Mouse (Mus musculus): ENCODE measurements around the gene Abhd16a. TPM values are rescaled to one million over a fixed set of nuclear protein-coding genes. Genes with fewer than 3 reads are reported as not detected.

Gene Abhd16a
- polyA plus RNA-seq, 1 experiment from 2014 or later = 7.6 TPM

GRCm38 (mm10) chr17:35134801-35135590, 45.9 kb downstream of the Abhd16a start, which contains the start of gene Bag6:
TSS of gene Bag6 (plus strand) at chr17:35135178.

Other genes starting within 250 kb of the Abhd16a start
- 2.3 TPM for gene Skiv2l, start 239.1 kb upstream of the Abhd16a start, polyA plus RNA-seq (2014; fragmentation: Illumina TruSeq; extraction: RNeasy Lipid Tissue Mini Kit (QIAGEN cat#74804); ENCODE audit: low read depth, low replicate concordance)
- gene Nelfe, start 238.9 kb upstream of the Abhd16a start, polyA plus RNA-seq (2014; fragmentation: Illumina TruSeq; extraction: RNeasy Lipid Tissue Mini Kit (QIAGEN cat#74804); ENCODE audit: low read depth, low replicate concordance) = 1.4 TPM
- gene Cfb, start 226.7 kb upstream of the Abhd16a start, polyA plus RNA-seq (2014; fragmentation: Illumina TruSeq; extraction: RNeasy Lipid Tissue Mini Kit (QIAGEN cat#74804); ENCODE audit: low read depth, low replicate concordance) = 38.0 TPM
- 1.5 TPM for gene Zbtb12, start 209.8 kb upstream of the Abhd16a start, polyA plus RNA-seq (2014; fragmentation: Illumina TruSeq; extraction: RNeasy Lipid Tissue Mini Kit (QIAGEN cat#74804); ENCODE audit: low read depth, low replicate concordance)
- 16.3 TPM for gene Gm20547, start 207.2 kb upstream of the Abhd16a start, polyA plus RNA-seq (2014; fragmentation: Illumina TruSeq; extraction: RNeasy Lipid Tissue Mini Kit (QIAGEN cat#74804); ENCODE audit: low read depth, low replicate concordance)
- 7.3 TPM for gene C2, start 191.0 kb upstream of the Abhd16a start, polyA plus RNA-seq (2014; fragmentation: Illumina TruSeq; extraction: RNeasy Lipid Tissue Mini Kit (QIAGEN cat#74804); ENCODE audit: low read depth, low replicate concordance)
- 7.7 TPM for gene Ehmt2, start 190.8 kb upstream of the Abhd16a start, polyA plus RNA-seq (2014; fragmentation: Illumina TruSeq; extraction: RNeasy Lipid Tissue Mini Kit (QIAGEN cat#74804); ENCODE audit: low read depth, low replicate concordance)
- 8.2 TPM for gene Slc44a4, start 174.8 kb upstream of the Abhd16a start, polyA plus RNA-seq (2014; fragmentation: Illumina TruSeq; extraction: RNeasy Lipid Tissue Mini Kit (QIAGEN cat#74804); ENCODE audit: low read depth, low replicate concordance)
- gene Neu1, start 158.0 kb upstream of the Abhd16a start, polyA plus RNA-seq (2014; fragmentation: Illumina TruSeq; extraction: RNeasy Lipid Tissue Mini Kit (QIAGEN cat#74804); ENCODE audit: low read depth, low replicate concordance) = 25.6 TPM
- gene Hspa1b, start 130.0 kb upstream of the Abhd16a start, polyA plus RNA-seq (2014; fragmentation: Illumina TruSeq; extraction: RNeasy Lipid Tissue Mini Kit (QIAGEN cat#74804); ENCODE audit: low read depth, low replicate concordance) = 17.9 TPM
- gene Gm20481, start 119.4 kb upstream of the Abhd16a start, polyA plus RNA-seq (2014; fragmentation: Illumina TruSeq; extraction: RNeasy Lipid Tissue Mini Kit (QIAGEN cat#74804); ENCODE audit: low read depth, low replicate concordance) = not detected
- 8.4 TPM for gene Hspa1a, start 117.1 kb upstream of the Abhd16a start, polyA plus RNA-seq (2014; fragmentation: Illumina TruSeq; extraction: RNeasy Lipid Tissue Mini Kit (QIAGEN cat#74804); ENCODE audit: low read depth, low replicate concordance)
- gene Hspa1l, start 116.6 kb upstream of the Abhd16a start, polyA plus RNA-seq (2014; fragmentation: Illumina TruSeq; extraction: RNeasy Lipid Tissue Mini Kit (QIAGEN cat#74804); ENCODE audit: low read depth, low replicate concordance) = not detected
- gene Lsm2, start 107.4 kb upstream of the Abhd16a start, polyA plus RNA-seq (2014; fragmentation: Illumina TruSeq; extraction: RNeasy Lipid Tissue Mini Kit (QIAGEN cat#74804); ENCODE audit: low read depth, low replicate concordance) = 12.6 TPM
- gene Vars, start 88.3 kb upstream of the Abhd16a start, polyA plus RNA-seq (2014; fragmentation: Illumina TruSeq; extraction: RNeasy Lipid Tissue Mini Kit (QIAGEN cat#74804); ENCODE audit: low read depth, low replicate concordance) = 5.7 TPM
- not detected for gene Vwa7, start 72.7 kb upstream of the Abhd16a start, polyA plus RNA-seq (2014; fragmentation: Illumina TruSeq; extraction: RNeasy Lipid Tissue Mini Kit (QIAGEN cat#74804); ENCODE audit: low read depth, low replicate concordance)
- gene Sapcd1, start 61.2 kb upstream of the Abhd16a start, polyA plus RNA-seq (2014; fragmentation: Illumina TruSeq; extraction: RNeasy Lipid Tissue Mini Kit (QIAGEN cat#74804); ENCODE audit: low read depth, low replicate concordance) = not detected
- 1.1 TPM for gene Msh5, start 42.5 kb upstream of the Abhd16a start, polyA plus RNA-seq (2014; fragmentation: Illumina TruSeq; extraction: RNeasy Lipid Tissue Mini Kit (QIAGEN cat#74804); ENCODE audit: low read depth, low replicate concordance)
- gene Clic1, start 39.3 kb upstream of the Abhd16a start, polyA plus RNA-seq (2014; fragmentation: Illumina TruSeq; extraction: RNeasy Lipid Tissue Mini Kit (QIAGEN cat#74804); ENCODE audit: low read depth, low replicate concordance) = 25.4 TPM
- gene Ddah2, start 30.2 kb upstream of the Abhd16a start, polyA plus RNA-seq (2014; fragmentation: Illumina TruSeq; extraction: RNeasy Lipid Tissue Mini Kit (QIAGEN cat#74804); ENCODE audit: low read depth, low replicate concordance) = 0.97 TPM
- gene Ly6g6c, start 23.9 kb upstream of the Abhd16a start, polyA plus RNA-seq (2014; fragmentation: Illumina TruSeq; extraction: RNeasy Lipid Tissue Mini Kit (QIAGEN cat#74804); ENCODE audit: low read depth, low replicate concordance) = not detected
- 1.1 TPM for gene Mpig6b, start 23.1 kb upstream of the Abhd16a start, polyA plus RNA-seq (2014; fragmentation: Illumina TruSeq; extraction: RNeasy Lipid Tissue Mini Kit (QIAGEN cat#74804); ENCODE audit: low read depth, low replicate concordance)
- not detected for gene Ly6g6e, start 12.4 kb upstream of the Abhd16a start, polyA plus RNA-seq (2014; fragmentation: Illumina TruSeq; extraction: RNeasy Lipid Tissue Mini Kit (QIAGEN cat#74804); ENCODE audit: low read depth, low replicate concordance)
- gene Ly6g6d, start 11.2 kb upstream of the Abhd16a start, polyA plus RNA-seq (2014; fragmentation: Illumina TruSeq; extraction: RNeasy Lipid Tissue Mini Kit (QIAGEN cat#74804); ENCODE audit: low read depth, low replicate concordance) = not detected
- not detected for gene Ly6g6f, start 3.7 kb upstream of the Abhd16a start, polyA plus RNA-seq (2014; fragmentation: Illumina TruSeq; extraction: RNeasy Lipid Tissue Mini Kit (QIAGEN cat#74804); ENCODE audit: low read depth, low replicate concordance)
- gene Ly6g5c, start 19.0 kb downstream of the Abhd16a start, polyA plus RNA-seq (2014; fragmentation: Illumina TruSeq; extraction: RNeasy Lipid Tissue Mini Kit (QIAGEN cat#74804); ENCODE audit: low read depth, low replicate concordance) = not detected
- not detected for gene Ly6g5b, start 26.2 kb downstream of the Abhd16a start, polyA plus RNA-seq (2014; fragmentation: Illumina TruSeq; extraction: RNeasy Lipid Tissue Mini Kit (QIAGEN cat#74804); ENCODE audit: low read depth, low replicate concordance)
- gene Gpank1, start 32.2 kb downstream of the Abhd16a start, polyA plus RNA-seq (2014; fragmentation: Illumina TruSeq; extraction: RNeasy Lipid Tissue Mini Kit (QIAGEN cat#74804); ENCODE audit: low read depth, low replicate concordance) = 0.85 TPM
- 187 TPM for gene Csnk2b, start 32.8 kb downstream of the Abhd16a start, polyA plus RNA-seq (2014; fragmentation: Illumina TruSeq; extraction: RNeasy Lipid Tissue Mini Kit (QIAGEN cat#74804); ENCODE audit: low read depth, low replicate concordance)
- 0.53 TPM for gene D17H6S53E, start 37.1 kb downstream of the Abhd16a start, polyA plus RNA-seq (2014; fragmentation: Illumina TruSeq; extraction: RNeasy Lipid Tissue Mini Kit (QIAGEN cat#74804); ENCODE audit: low read depth, low replicate concordance)
- gene Apom, start 42.8 kb downstream of the Abhd16a start, polyA plus RNA-seq (2014; fragmentation: Illumina TruSeq; extraction: RNeasy Lipid Tissue Mini Kit (QIAGEN cat#74804); ENCODE audit: low read depth, low replicate concordance) = 4.8 TPM
- gene Bag6, start 45.9 kb downstream of the Abhd16a start, polyA plus RNA-seq (2014; fragmentation: Illumina TruSeq; extraction: RNeasy Lipid Tissue Mini Kit (QIAGEN cat#74804); ENCODE audit: low read depth, low replicate concordance) = 3.9 TPM
- gene Prrc2a, start 75.6 kb downstream of the Abhd16a start, polyA plus RNA-seq (2014; fragmentation: Illumina TruSeq; extraction: RNeasy Lipid Tissue Mini Kit (QIAGEN cat#74804); ENCODE audit: low read depth, low replicate concordance) = 2.1 TPM
- 2.3 TPM for gene Aif1, start 86.8 kb downstream of the Abhd16a start, polyA plus RNA-seq (2014; fragmentation: Illumina TruSeq; extraction: RNeasy Lipid Tissue Mini Kit (QIAGEN cat#74804); ENCODE audit: low read depth, low replicate concordance)
- gene Lst1, start 99.2 kb downstream of the Abhd16a start, polyA plus RNA-seq (2014; fragmentation: Illumina TruSeq; extraction: RNeasy Lipid Tissue Mini Kit (QIAGEN cat#74804); ENCODE audit: low read depth, low replicate concordance) = not detected
- not detected for gene Ltb, start 105.2 kb downstream of the Abhd16a start, polyA plus RNA-seq (2014; fragmentation: Illumina TruSeq; extraction: RNeasy Lipid Tissue Mini Kit (QIAGEN cat#74804); ENCODE audit: low read depth, low replicate concordance)
- not detected for gene Tnf, start 112.7 kb downstream of the Abhd16a start, polyA plus RNA-seq (2014; fragmentation: Illumina TruSeq; extraction: RNeasy Lipid Tissue Mini Kit (QIAGEN cat#74804); ENCODE audit: low read depth, low replicate concordance)
- not detected for gene Lta, start 116.1 kb downstream of the Abhd16a start, polyA plus RNA-seq (2014; fragmentation: Illumina TruSeq; extraction: RNeasy Lipid Tissue Mini Kit (QIAGEN cat#74804); ENCODE audit: low read depth, low replicate concordance)
- gene Gm16181, start 131.6 kb downstream of the Abhd16a start, polyA plus RNA-seq (2014; fragmentation: Illumina TruSeq; extraction: RNeasy Lipid Tissue Mini Kit (QIAGEN cat#74804); ENCODE audit: low read depth, low replicate concordance) = not detected
- gene Atp6v1g2, start 144.4 kb downstream of the Abhd16a start, polyA plus RNA-seq (2014; fragmentation: Illumina TruSeq; extraction: RNeasy Lipid Tissue Mini Kit (QIAGEN cat#74804); ENCODE audit: low read depth, low replicate concordance) = 5.2 TPM
- gene Nfkbil1, start 146.5 kb downstream of the Abhd16a start, polyA plus RNA-seq (2014; fragmentation: Illumina TruSeq; extraction: RNeasy Lipid Tissue Mini Kit (QIAGEN cat#74804); ENCODE audit: low read depth, low replicate concordance) = not detected
- gene Ddx39b, start 152.5 kb downstream of the Abhd16a start, polyA plus RNA-seq (2014; fragmentation: Illumina TruSeq; extraction: RNeasy Lipid Tissue Mini Kit (QIAGEN cat#74804); ENCODE audit: low read depth, low replicate concordance) = 4.9 TPM
- 26.4 TPM for gene H2-D1, start 173.5 kb downstream of the Abhd16a start, polyA plus RNA-seq (2014; fragmentation: Illumina TruSeq; extraction: RNeasy Lipid Tissue Mini Kit (QIAGEN cat#74804); ENCODE audit: low read depth, low replicate concordance)
- 0.28 TPM for gene H2-Q1, start 231.1 kb downstream of the Abhd16a start, polyA plus RNA-seq (2014; fragmentation: Illumina TruSeq; extraction: RNeasy Lipid Tissue Mini Kit (QIAGEN cat#74804); ENCODE audit: low read depth, low replicate concordance)